Mouse (Mus musculus): Measurements from ENCODE around the gene Serpina7. TPM values are rescaled to one million over a fixed set of nuclear protein-coding genes. Genes with fewer than 3 reads are reported as not detected.

Gene Serpina7
- polyA plus RNA-seq (2014; fragmentation: Nextera tagmentation; extraction: Ambion mirVana): not detected in 2 replicates

DNA sequence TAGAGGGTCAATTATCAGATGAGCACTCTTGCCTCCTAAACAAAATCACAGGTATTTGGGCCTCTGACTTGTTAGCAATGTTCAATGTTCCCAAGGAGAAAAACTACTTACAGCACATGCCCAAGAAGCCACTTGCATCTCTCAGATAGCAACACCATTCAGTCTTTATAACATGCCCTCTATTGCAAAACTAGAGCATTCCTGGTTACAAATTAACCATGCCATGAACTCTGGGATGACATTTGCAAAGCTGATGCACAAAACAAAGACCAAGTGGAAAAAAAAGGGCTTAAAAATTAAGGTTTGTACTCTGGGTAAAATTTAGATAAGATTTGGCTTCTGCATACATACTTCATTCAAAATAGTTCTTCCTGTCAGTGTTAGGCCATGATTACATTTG, at the start of gene Serpina7:
Gene Serpina7, minus strand, starts transcription at position 160 of the 400 bp plus-strand sequence.
- no peaks in the 10 kb centered on the region for H3K4me1 ChIP-seq (replicated peaks; ENCODE audit: control insufficient read depth, insufficient read depth, low read length)
- no peak for ATAC-seq (ENCODE audit: low FRiP score)
- H3K27ac ChIP-seq: no peak within 1 kb of the TSS
- no peak within 1 kb of the TSS for H3K4me2 ChIP-seq (replicated peaks)
- H3K9me3 ChIP-seq (ENCODE audit: control insufficient read depth, low read length): no peaks in the 10 kb centered on the region
- H3K9ac ChIP-seq: no peak within 1 kb of the TSS
- no peaks in the 10 kb centered on the region for H3K27me3 ChIP-seq (ENCODE audit: control insufficient read depth, insufficient read depth, low read length)
- no peak within 1 kb of the TSS for H3K4me3 ChIP-seq (replicated peaks; ENCODE audit: low read length)
- no peaks in the 10 kb centered on the region for H3K36me3 ChIP-seq (replicated peaks; ENCODE audit: control insufficient read depth, insufficient read depth)
- no peak for DNase-seq (ENCODE audit: low spot score)

DNA sequence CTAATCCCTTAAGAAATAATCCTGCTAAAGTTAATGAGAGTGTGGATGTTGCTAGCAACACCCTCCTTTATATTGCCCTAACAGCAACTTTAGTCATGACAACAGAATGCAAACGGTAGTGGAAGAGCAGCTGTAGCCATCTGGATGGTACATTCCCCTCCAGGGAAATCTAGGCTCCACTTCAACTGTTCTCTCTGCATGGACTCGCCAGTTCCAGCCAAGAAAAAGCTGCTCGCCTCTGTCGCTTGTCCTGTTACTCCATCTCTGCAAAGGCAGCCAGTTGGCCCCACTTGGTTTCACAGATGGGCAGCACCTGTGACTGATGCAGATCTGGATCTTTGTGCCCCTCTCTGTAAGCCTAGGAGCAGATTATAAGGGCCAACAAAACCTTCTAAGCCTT, 49.0 kb upstream of the Serpina7 start:
- DNase-seq (ENCODE audit: low spot score): no peak
- Histone ChIP-seq H3K9me3 (ENCODE audit: control insufficient read depth, low read length) (no peaks in the 10 kb centered on the region), H3K27ac (no peak overlapping the region), H3K27me3 (ENCODE audit: control insufficient read depth, insufficient read depth, low read length) (no peaks in the 10 kb centered on the region), H3K4me1 (replicated peaks; ENCODE audit: control insufficient read depth, insufficient read depth, low read length) (no peaks in the 10 kb centered on the region), H3K4me2 (replicated peaks) (no peak overlapping the region), H3K9ac (no peak overlapping the region), H3K4me3 (replicated peaks; ENCODE audit: low read length) (no peak overlapping the region), H3K36me3 (replicated peaks; ENCODE audit: control insufficient read depth, insufficient read depth) (no peaks in the 10 kb centered on the region)
- no peak for ATAC-seq (ENCODE audit: low FRiP score)
- WGBS: 64% methylated on average over 4 of the region's 4 CpGs

DNA sequence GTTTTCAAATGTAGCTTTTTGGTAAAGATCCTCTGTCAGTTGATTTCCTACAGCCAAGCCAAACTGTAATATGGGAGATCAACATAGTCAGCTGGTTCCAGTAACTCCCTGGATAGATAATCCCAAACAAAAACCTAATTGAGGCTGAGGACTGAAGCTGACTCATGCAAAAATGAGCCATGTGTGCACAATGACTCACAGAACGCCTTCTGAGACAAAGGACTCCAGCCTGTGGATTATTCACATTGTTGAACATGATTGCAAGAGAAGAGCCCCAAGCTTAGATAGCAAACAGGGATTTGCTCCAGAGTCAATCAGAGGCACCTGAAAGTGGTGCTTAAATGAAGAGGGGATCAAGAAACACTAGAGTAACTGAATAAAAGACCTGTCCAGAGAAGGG, 12.2 kb upstream of the Serpina7 start:
- ATAC-seq (ENCODE audit: low FRiP score) (no peak), DNase-seq (ENCODE audit: low spot score) (no peak)
- H3K27me3 ChIP-seq (ENCODE audit: control insufficient read depth, insufficient read depth, low read length): no peaks in the 10 kb centered on the region
- no peak overlapping the region for H3K4me2 ChIP-seq (replicated peaks)
- no peak overlapping the region for H3K9ac ChIP-seq
- WGBS: 37% methylated on average over 1 of the region's 1 CpGs
- no peaks in the 10 kb centered on the region for H3K9me3 ChIP-seq (ENCODE audit: control insufficient read depth, low read length)
- no peak overlapping the region for H3K4me3 ChIP-seq (replicated peaks; ENCODE audit: low read length)
- no peaks in the 10 kb centered on the region for H3K36me3 ChIP-seq (replicated peaks; ENCODE audit: control insufficient read depth, insufficient read depth)
- no peak overlapping the region for H3K27ac ChIP-seq
- no peaks in the 10 kb centered on the region for H3K4me1 ChIP-seq (replicated peaks; ENCODE audit: control insufficient read depth, insufficient read depth, low read length)

DNA sequence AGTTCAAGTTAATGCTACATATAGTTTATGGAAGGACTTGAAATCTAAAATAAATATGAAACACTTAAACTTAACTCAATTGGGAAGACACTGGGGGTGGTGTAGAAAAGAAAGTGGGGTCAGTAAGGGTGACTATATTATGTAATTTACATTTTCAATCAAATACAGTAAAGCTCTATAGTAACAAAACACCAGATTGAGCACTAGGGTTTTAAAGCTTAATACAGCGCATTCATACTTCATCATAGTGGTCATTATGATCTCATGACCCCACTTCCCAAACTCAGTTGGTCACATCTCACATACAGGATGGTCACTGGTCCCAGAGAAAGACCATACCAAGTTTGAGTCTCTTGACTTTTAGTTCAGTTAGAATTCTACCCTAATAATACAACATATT, 907 bp upstream of the Serpina7 start, which contains the start of gene 4930513O06Rik:
Gene 4930513O06Rik, plus strand, starts transcription at position 301 of the 400 bp plus-strand sequence.
- DNase-seq (ENCODE audit: low spot score) (no peak), ATAC-seq (ENCODE audit: low FRiP score) (no peak)
- Histone ChIP-seq H3K27ac (no peak within 1 kb of the TSS), H3K4me2 (replicated peaks) (no peak within 1 kb of the TSS), H3K27me3 (ENCODE audit: control insufficient read depth, insufficient read depth, low read length) (no peaks in the 10 kb centered on the region), H3K9ac (no peak within 1 kb of the TSS), H3K4me3 (replicated peaks; ENCODE audit: low read length) (no peak within 1 kb of the TSS), H3K36me3 (replicated peaks; ENCODE audit: control insufficient read depth, insufficient read depth) (no peaks in the 10 kb centered on the region), H3K9me3 (ENCODE audit: control insufficient read depth, low read length) (no peaks in the 10 kb centered on the region), H3K4me1 (replicated peaks; ENCODE audit: control insufficient read depth, insufficient read depth, low read length) (no peaks in the 10 kb centered on the region)
- 86% methylated on average over 1 of the region's 1 CpGs for WGBS

DNA sequence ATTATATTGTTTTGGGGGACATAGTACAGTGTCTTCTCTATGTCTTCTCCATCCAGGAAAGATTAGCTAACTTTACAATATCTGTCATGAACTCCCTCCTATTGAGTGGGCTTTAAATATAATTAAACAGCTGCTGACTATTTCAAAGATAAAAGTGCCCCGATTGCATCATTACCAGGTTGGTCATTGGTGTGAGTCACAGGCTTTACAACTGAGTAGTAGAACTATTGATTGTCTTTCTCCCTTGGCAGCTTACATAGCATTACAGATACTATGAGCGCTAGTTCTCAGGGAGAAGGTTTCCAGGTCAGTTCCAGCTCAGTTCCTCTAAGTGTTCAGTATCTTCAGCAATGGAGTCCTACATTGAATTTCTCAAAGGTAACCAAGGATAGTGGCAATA, 6.5 kb downstream of the Serpina7 start:
- H3K4me1 ChIP-seq (replicated peaks; ENCODE audit: control insufficient read depth, insufficient read depth, low read length): no peaks in the 10 kb centered on the region
- no peaks in the 10 kb centered on the region for H3K9me3 ChIP-seq (ENCODE audit: control insufficient read depth, low read length)
- no peaks in the 10 kb centered on the region for H3K27me3 ChIP-seq (ENCODE audit: control insufficient read depth, insufficient read depth, low read length)
- no peak for DNase-seq (ENCODE audit: low spot score)
- H3K36me3 ChIP-seq (replicated peaks; ENCODE audit: control insufficient read depth, insufficient read depth): no peaks in the 10 kb centered on the region
- H3K27ac ChIP-seq: no peak overlapping the region
- no peak for ATAC-seq (ENCODE audit: low FRiP score)
- no peak overlapping the region for H3K4me3 ChIP-seq (replicated peaks; ENCODE audit: low read length)
- no peak overlapping the region for H3K9ac ChIP-seq
- 87% methylated on average over 2 of the region's 2 CpGs for WGBS
- no peak overlapping the region for H3K4me2 ChIP-seq (replicated peaks)

DNA sequence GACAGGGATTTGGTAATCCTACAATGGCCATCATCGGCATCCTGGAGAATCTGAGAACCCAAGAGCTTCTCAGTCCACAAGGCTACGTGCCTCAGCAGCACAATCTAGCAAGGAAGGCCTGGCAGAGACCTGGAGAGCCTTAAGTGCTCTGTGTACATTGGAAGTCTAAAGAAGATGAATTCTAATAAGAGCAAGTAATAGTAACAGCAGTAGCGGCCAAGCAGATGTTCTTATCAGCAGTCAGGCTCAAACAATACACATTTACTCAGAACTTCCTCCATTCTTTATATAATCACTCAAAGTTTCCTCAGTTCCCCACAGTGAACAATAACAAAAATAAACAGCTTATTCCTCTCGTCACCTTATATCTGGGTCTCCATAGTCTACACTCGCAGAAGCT, 21.0 kb downstream of the Serpina7 start:
- 90% methylated on average over 5 of the region's 5 CpGs for WGBS
- H3K27me3 ChIP-seq (ENCODE audit: control insufficient read depth, insufficient read depth, low read length): no peaks in the 10 kb centered on the region
- no peaks in the 10 kb centered on the region for H3K9me3 ChIP-seq (ENCODE audit: control insufficient read depth, low read length)
- ATAC-seq (ENCODE audit: low FRiP score): no peak
- H3K27ac ChIP-seq: no peak overlapping the region
- no peak for DNase-seq (ENCODE audit: low spot score)
- H3K4me3 ChIP-seq (replicated peaks; ENCODE audit: low read length): no peak overlapping the region
- H3K4me1 ChIP-seq (replicated peaks; ENCODE audit: control insufficient read depth, insufficient read depth, low read length): no peaks in the 10 kb centered on the region
- H3K4me2 ChIP-seq (replicated peaks): no peak overlapping the region
- no peak overlapping the region for H3K9ac ChIP-seq
- no peaks in the 10 kb centered on the region for H3K36me3 ChIP-seq (replicated peaks; ENCODE audit: control insufficient read depth, insufficient read depth)

DNA sequence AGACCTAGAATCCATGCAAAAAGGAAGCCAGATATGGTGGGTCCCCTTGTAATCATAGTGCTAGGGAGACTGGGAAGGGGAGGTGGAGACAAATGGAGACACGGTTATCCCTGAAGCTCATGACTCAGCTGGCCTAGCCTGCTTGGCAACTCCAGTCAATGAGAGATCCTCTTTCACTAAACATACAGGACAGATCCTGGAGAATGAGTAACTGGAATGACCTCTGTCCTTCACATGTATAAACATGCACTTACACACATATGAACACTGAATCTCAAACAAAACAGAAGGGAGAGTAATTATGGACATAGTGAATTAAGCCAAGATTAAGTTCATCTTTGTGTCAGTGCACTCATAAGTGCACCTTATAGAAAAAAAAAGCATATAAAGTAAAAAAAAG, 31.9 kb downstream of the Serpina7 start:
- ATAC-seq (ENCODE audit: low FRiP score) (no peak), DNase-seq (ENCODE audit: low spot score) (no peak)
- Histone ChIP-seq H3K9ac (no peak overlapping the region), H3K27ac (no peak overlapping the region), H3K4me1 (replicated peaks; ENCODE audit: control insufficient read depth, insufficient read depth, low read length) (no peaks in the 10 kb centered on the region), H3K27me3 (ENCODE audit: control insufficient read depth, insufficient read depth, low read length) (no peaks in the 10 kb centered on the region; the same call in 1 of the 2 replicates), H3K4me3 (replicated peaks; ENCODE audit: low read length) (no peak overlapping the region), H3K9me3 (ENCODE audit: control insufficient read depth, low read length) (no peaks in the 10 kb centered on the region), H3K4me2 (replicated peaks) (no peak overlapping the region), H3K36me3 (replicated peaks; ENCODE audit: control insufficient read depth, insufficient read depth) (no peaks in the 10 kb centered on the region)
- WGBS: 90% methylated on average over 1 of the region's 1 CpGs

DNA sequence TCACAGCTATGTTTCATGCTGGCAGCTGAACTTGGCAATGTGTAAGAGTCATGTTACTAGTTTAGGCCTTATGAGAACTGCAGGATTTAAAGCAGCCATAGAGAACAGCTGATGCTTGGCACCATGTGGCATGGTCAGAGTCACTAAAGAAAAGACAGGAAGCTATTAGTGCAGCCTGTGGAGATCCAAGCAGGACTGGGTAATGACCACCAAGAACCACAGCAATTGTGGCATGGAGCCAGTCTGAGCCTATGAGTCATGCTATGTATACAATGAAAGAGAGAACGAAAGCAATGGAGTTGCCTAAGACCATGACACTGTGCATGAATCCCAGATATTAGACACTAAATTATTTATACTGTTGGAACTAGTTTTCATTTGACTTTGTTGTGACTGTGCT, 33.1 kb downstream of the Serpina7 start:
- H3K9me3 ChIP-seq (ENCODE audit: control insufficient read depth, low read length): no peaks in the 10 kb centered on the region
- H3K4me2 ChIP-seq (replicated peaks): no peak overlapping the region
- no peaks in the 10 kb centered on the region for H3K4me1 ChIP-seq (replicated peaks; ENCODE audit: control insufficient read depth, insufficient read depth, low read length)
- H3K27me3 ChIP-seq (ENCODE audit: control insufficient read depth, insufficient read depth, low read length): no peaks in the 10 kb centered on the region; the same call in 1 of the 2 replicates
- no peak overlapping the region for H3K27ac ChIP-seq
- ATAC-seq (ENCODE audit: low FRiP score) (no peak), DNase-seq (ENCODE audit: low spot score) (no peak)
- no peak overlapping the region for H3K4me3 ChIP-seq (replicated peaks; ENCODE audit: low read length)
- 73% methylated on average over 1 of the region's 1 CpGs for WGBS
- H3K9ac ChIP-seq: no peak overlapping the region
- H3K36me3 ChIP-seq (replicated peaks; ENCODE audit: control insufficient read depth, insufficient read depth): no peaks in the 10 kb centered on the region

DNA sequence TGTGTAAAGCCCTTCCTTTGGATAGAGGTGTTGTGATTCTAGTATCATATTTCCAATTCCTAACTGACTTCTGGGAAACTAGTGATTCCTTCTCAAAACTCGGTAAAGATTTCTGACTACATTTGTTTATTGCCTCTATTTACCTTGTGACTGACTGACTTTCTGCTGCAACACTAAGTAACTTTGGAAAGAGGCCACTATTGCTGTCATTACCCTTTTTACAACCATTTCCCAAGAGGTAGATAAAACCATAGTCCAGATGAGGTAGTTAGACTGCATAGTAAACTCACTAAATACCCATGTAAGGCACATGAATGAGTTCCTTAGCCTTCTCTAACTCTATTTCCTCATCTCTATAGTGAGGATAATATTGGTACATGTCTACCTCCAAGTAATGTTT, 43.9 kb downstream of the Serpina7 start:
- Histone ChIP-seq H3K4me1 (replicated peaks; ENCODE audit: control insufficient read depth, insufficient read depth, low read length) (no peaks in the 10 kb centered on the region), H3K9me3 (ENCODE audit: control insufficient read depth, low read length) (no peaks in the 10 kb centered on the region), H3K4me2 (replicated peaks) (no peak overlapping the region), H3K27me3 (ENCODE audit: control insufficient read depth, insufficient read depth, low read length) (no peaks in the 10 kb centered on the region), H3K36me3 (replicated peaks; ENCODE audit: control insufficient read depth, insufficient read depth) (no peaks in the 10 kb centered on the region), H3K4me3 (replicated peaks; ENCODE audit: low read length) (no peak overlapping the region), H3K27ac (no peak overlapping the region), H3K9ac (no peak overlapping the region)
- ATAC-seq (ENCODE audit: low FRiP score) (no peak), DNase-seq (ENCODE audit: low spot score) (no peak)
- 90% methylated on average over 1 of the region's 1 CpGs for WGBS

DNA sequence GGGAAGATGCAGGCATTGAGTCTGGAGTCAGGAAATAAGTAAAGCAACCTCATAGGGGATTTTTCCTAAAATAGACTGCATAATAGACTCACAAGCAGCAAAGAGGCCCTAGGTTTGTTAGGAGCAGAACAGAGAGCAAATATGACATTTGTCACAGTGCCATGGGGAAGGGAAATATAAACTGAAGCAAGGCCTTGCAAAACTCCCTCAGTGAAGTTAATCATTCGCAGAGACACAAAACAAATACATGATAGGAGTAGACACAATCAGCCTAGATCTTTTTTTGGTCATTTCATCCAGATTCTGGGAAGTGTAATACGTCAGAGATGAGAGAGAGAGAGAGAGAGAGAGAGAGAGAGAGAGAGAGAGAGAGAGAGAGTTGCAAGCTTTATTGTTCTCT, 45.7 kb downstream of the Serpina7 start:
- 69% methylated on average over 2 of the region's 2 CpGs for whole genome bisulfite sequencing
- no peaks in the 10 kb centered on the region for H3K9me3 ChIP-seq (ENCODE audit: control insufficient read depth, low read length)
- no peaks in the 10 kb centered on the region for H3K4me1 ChIP-seq (replicated peaks; ENCODE audit: control insufficient read depth, insufficient read depth, low read length)
- H3K27ac ChIP-seq: no peak overlapping the region
- ATAC-seq (ENCODE audit: low FRiP score): no peak
- no peak overlapping the region for H3K4me3 ChIP-seq (replicated peaks; ENCODE audit: low read length)
- no peak overlapping the region for H3K4me2 ChIP-seq (replicated peaks)
- no peak overlapping the region for H3K9ac ChIP-seq
- H3K27me3 ChIP-seq (ENCODE audit: control insufficient read depth, insufficient read depth, low read length): no peaks in the 10 kb centered on the region
- no peaks in the 10 kb centered on the region for H3K36me3 ChIP-seq (replicated peaks; ENCODE audit: control insufficient read depth, insufficient read depth)
- no peak for DNase-seq (ENCODE audit: low spot score)
